Mouse (Mus musculus): Measurements from ENCODE around the gene Taldo1.

The Taldo1 gene

DNA sequence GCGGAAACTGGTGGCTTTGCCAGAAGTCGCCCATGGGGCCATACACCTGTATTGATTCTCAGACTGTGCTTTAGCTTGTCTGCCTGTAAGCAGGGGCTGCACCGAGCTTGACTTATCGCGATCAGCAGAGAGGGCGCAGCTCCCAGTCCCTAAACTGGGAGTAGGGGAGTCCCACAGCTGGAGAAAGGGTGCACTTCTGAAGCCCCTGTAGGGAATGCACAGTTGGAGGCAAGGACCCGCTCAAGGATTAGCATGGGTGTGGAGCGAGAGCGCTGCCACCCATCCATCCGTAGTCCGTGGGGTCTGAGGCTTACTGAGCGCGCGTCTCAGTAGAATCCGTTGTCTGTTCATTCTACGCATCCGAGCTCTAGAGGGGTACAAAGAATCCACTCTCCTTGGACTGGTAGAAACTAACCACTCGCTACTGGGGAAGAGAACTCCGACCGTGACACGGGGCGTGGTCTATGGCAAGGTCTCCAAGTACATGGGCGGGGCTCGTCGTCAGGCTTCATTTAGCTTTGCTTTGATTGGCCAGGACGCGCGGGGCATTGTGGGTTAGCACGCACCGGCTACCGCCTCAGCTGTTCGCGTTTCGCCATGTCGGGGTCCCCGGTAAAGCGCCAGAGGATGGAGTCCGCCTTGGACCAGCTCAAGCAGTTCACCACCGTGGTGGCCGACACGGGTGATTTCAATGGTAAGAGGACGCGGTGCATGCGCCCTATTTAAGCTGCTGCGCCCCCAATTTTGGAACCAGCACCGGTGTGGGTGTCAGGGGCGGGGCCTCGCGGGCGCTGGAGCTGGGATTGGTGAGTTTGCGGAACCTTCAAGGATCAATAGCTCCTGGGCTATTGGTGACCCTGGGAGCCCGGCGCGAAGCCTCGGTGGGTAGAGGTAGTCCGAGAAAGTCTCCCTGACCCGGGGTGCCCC is at the start of gene Taldo1:
Gene Taldo1 (plus strand): TSS at position 575 of the 927 bp plus-strand sequence.
- peak; percentile 97 for DNase-seq (ENCODE audit: extremely low spot score, low spot score)

DNA sequence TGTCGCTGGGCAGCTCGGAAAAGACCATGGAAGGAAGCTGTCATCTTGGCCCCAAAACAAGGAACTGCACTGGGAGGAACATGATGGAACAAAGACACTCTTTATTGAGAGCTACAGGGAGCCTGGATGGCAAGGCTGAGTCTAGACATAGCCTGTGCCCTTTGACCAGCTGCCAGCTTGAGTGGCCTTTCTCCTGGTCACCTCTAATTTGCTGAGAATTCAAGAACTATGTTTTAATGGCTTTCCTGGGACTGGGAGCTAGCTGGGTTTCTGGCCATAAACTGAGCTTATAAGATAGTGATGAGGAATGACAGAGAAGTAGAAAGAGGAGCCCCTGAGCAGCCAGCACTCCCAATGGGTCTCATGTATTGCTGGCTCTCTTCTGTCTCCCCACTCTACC is 48.8 kb upstream of the Taldo1 start:
- DNase-seq (ENCODE audit: extremely low spot score, low spot score) = no peak

DNA sequence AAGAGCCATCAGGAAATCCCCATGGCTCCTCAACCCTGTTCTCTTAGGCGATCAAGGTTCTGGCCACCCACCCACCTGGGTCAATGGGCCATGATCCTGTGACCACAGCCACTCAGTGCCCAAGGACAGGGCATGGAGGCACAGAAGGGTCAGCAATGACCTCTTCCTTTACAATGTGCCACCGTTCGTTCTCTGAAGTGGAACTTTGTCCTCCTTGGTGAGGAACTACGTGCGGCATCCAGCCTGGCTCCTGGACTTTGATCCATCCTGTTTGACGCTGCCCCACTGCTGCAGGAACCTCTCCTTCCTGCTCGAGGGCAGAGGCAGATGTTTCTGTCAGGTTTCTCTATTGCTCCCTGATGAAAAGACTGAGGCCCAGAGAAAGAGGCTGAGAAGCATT is 48.3 kb upstream of the Taldo1 start:
- DNase-seq (ENCODE audit: extremely low spot score, low spot score) = no peak

DNA sequence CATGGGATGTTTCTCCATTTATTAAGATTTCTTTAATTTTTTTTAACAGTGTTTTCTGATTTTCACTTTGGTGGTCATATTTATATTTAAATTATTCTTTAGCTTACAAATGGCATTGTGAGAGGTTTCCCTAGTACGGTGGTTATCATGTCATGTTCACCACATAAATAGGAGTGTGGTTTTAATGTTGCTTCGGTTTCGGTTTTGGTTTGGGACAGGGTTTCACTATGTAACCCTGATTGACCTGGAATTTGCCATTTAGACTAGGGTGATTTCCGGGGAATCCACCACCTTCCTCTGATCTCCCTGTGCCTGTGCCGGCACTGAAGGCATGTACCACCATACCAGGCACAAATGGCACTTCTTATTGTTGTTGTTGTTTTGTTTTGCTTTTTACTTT is 47.2 kb upstream of the Taldo1 start:
- DNase-seq (ENCODE audit: extremely low spot score, low spot score) = no peak

DNA sequence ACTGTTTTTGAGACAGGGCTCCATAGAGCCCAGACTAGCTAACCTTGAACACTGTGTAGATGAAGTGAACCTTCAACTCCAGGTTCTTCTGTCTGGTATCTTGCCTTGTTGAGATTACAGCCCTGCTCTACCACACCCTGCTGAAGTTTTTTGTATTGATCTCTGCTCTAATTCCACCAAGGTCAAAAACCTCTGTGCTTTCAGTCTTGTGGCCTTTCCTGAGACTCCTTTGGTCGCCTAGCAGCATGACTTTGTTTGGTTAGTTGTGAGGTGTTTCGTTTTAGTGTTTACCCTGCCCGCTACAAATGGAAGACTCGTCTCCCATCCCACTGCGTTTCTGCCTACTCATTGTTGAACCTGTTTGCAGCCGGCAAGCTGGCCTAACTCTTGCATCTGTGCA is 40.9 kb upstream of the Taldo1 start:
- no peak for DNase-seq (ENCODE audit: extremely low spot score, low spot score)

DNA sequence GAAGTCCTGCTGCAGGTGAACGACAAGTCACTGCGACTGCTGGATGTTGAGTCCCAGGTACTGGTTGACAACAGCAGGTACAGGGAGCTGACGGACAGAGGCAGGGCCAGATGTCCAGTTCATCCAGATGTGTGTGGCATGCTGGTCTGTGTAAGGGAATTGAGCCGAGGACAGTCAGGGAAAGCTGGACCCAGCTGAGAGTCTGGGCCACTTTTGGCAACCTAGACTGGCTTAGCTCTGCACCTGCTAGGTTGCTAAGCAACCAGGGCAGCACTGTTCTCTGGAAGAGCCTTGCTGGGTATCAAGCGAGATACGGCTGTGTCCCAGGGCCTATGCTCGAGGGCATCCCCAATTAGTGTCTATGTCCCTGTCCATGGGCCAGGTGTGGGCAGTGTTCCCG is 36.9 kb upstream of the Taldo1 start:
- DNase-seq (ENCODE audit: extremely low spot score, low spot score) = no peak

DNA sequence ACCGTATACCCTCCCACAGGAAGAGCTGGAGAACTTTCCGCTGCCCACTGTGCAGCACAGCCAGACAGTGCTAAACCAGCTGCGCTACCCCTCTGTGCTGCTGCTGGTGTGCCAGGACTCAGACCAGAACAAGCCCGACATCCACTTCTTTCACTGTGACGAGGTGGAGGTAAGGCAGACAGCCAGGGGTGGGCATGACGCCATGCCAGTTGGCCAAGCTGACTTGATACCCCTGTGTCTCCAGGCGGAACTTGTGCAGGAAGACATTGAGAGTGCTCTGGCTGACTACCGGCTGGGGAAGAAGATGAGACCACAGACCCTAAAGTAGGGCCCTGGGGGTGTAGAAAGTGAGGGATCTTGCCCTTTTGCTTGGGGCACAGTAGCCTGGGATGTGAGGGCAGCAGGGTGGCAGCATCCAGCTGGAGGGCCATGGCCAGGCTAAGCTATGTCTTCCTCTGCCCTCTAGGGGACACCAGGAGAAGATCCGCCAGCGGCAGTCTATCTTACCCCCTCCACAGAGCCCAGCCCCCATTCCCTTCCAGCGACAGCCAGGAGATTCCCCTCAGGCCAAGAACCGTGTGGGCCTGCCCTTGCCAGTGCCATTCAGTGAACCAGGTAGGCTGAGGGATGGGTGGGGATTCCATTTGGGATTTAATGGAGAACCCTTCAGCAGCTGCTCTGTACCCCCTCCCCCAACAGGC is 36.2 kb upstream of the Taldo1 start:
- no peak for DNase-seq (ENCODE audit: extremely low spot score, low spot score)

DNA sequence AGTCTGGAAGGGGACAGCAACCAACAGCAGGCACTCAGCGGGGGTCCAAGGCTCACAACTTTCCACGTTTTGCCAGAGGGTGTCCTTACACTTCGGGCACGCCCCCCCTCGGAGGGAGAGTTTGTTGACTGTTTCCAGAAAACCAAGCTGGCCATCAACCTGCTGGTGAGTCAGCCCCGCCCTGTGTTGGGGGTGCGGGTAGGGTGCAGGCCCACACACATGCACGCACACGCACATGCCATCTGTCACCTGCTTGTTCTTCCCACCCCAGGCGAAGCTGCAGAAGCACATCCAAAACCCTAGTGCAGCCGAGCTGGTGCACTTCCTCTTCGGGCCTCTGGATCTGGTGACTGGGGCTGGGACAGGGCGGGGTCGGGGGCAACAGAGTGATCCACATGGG is 35.0 kb upstream of the Taldo1 start:
- no peak for DNase-seq (ENCODE audit: extremely low spot score, low spot score)

DNA sequence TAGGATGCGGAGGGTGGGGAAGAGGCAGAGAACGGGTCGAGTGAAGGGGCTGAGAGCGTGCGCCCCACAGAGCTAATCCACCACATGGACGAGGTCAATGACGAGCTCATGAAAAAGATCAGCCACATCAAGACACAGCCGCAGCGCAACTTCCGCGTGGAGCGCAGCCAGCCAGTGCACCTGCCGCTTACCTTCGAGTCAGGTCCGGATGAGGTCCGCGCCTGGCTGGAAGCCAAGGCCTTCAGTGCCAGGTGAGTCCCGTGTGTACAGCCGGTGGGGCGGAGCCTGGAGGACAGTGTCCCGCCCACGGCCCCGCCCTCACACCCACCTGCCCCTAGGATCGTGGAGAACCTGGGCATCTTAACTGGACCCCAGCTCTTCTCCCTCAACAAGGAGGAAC is 30.5 kb upstream of the Taldo1 start:
- no peak for DNase-seq (ENCODE audit: extremely low spot score, low spot score)

DNA sequence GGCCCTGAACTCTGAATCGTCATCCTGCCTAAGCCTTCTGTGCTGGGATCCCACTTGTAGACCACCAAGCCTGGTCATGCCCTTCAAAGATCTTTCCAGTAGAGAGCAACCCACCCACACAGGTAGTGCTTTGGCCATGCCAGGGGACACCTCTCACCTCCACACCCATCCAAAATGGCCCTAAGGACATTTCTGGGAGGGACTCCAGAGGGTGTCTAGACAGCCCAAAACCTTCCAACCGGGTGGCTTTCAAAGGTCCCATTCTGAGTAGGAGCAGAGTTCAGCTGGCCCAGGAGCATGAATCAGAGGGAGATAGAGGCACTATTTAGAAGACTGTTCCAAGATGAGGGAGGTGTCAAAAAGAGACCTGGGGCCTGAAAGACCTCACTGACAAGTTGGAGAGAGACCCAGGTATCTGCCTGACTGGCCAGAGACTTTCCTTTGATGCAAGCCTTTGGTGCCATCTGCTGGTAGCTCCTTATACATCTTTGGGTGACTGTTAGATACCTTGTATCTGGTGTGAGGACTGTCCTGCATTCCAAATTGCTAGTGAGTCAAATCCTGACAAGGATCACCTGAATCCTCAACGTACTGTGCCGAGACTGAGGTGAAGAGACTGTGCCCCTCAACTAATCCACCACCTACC is 28.8 kb upstream of the Taldo1 start:
- peak; percentile 61 for DNase-seq (ENCODE audit: extremely low spot score, low spot score)

DNA sequence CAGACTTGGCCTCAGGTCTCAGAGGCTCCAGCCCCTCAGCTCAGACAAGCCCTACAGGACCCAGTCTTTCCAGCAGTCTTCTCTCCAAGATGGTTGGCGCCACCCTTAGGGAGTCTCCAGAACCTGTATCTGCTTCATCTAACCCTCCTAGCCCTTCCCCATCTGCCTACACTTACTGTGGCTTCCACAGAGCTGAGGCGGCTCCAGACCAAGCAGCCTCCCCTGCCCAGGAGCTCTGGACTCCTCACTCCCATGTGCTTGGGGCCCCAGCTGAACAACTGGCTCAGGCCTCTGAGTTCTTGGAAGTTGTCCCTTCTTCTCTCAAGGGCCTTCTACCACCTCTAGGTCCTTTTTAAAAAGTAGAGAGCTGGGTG is 28.3 kb upstream of the Taldo1 start:
- DNase-seq (ENCODE audit: extremely low spot score, low spot score) = no peak

DNA sequence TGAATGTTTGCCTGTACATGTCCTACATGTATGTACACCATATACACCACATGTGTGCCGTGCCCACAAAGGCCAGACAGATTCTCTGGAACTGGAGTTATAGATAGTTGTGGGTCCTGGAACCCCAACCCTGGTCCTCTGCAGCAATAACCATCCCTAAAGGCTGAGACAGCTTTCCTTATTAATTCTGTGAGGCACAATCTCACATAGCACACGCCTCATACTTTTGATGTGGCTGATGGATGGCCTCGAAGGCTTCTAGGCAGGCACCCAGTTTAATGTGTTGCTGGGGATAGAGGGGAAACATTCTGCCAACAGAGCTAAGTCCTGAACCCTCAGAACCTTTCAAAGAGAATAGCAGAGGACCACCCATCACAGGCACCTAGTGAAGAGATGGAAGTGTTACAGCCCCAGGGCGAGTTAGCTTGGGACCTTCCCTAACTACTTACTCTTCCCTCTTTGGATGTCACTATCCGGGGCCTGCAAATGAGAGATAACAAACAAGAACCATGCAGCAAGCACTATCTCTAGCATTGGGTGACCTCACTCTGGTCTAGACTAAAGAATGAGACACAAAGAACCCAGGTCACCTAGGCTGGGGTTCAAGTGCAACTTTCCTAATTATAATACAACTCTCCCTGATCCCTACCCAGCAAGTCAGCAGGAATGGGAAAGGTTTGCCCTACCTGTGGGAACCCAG is 27.5 kb upstream of the Taldo1 start:
- no peak for DNase-seq (ENCODE audit: extremely low spot score, low spot score)

DNA sequence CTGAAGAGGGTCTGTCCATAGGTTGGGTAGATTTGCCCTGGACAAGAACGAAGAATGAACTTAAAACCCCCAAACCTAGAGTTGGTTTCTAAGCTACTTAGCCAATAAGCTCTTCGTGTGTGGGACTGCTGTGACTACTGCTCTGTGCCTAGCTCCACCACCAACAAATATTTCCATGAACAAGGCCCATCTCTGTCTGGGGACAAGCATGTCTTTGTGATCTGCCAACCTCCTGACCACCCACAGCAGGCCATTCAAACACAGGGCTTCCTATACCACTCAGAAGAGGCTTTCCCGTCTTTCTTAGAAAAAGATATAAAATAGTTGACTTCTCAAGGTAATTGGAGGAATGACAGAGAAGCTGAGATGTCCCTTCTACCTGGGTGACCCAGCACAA is 27.0 kb upstream of the Taldo1 start:
- DNase-seq (ENCODE audit: extremely low spot score, low spot score) = no peak

DNA sequence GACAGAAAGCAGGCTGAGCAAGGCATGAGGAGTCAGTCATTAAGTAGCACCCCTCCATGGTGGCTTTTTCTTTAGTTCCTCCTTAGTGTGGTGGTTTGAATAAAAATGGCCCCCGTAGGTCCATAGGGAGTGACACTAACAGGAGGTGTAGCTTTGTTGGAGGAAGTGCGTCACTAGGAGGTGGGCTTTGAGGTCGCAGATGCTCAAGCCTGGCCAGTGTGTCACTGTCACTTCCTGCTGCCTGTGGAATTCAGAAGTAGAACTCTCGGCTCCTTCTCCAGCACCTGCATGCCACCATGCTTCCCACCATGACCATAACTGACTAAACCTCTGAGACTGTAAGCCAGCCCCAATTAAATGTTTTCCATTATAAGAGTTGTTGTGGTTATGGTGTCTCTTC is 24.6 kb upstream of the Taldo1 start:
- no peak for DNase-seq (ENCODE audit: extremely low spot score, low spot score)

DNA sequence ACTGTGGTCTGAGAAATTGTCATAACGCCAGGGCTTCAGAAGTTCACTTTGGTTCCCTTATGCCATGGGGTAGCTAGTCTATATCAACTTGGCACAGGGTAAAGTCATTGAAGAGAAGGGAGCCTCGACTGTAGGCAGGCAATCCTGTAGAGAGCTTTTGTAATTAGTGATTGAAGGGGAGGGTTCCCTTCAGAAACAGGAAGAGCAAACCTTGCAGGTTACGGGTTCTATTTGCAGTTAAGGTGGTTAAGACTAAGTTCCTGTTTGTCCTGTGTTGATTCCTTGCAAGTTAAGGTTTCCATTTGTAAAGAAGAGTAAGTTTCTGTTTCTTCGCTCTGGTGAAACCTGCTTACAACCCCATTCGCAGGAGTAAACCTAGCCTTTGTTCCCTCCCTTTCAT is 22.1 kb upstream of the Taldo1 start:
- no peak for DNase-seq (ENCODE audit: extremely low spot score, low spot score)

DNA sequence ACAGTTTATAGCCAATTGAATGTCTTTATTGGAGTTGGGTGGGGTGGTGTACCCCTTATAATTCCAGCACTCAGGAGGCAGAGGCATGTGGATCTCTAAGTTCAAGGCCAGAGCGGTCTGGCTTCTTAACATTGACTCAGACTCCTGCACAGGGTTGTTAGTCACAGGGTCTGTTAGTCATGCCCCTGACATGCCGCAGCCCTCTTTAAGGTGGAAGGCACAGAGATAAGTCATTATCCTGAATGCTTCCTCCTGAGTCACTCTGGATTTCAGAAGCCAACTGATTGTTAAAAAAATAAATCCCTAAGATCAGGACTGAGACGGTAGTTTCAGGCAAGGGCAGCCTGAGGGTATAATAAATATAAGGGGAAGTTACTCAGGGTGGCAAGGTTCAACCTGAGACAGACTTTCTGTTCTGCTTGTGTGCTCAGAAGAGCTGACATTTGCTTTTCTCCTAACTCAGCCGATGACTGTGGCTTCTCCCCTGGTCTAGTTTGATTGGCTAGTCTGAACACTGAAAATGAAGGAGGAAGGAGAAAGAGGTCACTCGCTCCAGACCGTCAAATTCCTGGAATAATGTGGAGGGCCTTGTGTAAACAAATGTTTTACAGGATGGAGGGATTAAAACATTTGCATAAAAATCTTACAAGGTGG is 19.9 kb upstream of the Taldo1 start:
- no peak for DNase-seq (ENCODE audit: extremely low spot score, low spot score)

DNA sequence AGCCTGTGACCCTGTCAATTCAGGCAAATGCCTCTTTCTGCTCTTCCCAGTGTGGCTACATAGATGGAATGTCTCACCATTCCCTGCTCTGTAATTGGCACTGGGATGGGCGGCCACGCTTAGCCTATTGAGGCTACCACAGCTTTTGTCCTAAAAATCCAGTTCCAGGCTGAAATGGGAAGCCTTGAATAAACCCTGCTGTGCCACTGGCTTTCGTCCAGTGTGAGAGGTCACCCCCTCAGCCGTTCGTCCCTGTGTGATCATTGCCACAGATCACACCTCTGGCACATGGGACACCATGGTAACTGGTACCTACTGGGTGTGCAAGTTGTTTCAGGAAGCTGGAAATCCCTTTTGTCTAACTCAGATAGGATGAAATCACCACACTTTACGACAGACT is 18.4 kb upstream of the Taldo1 start:
- no peak for DNase-seq (ENCODE audit: extremely low spot score, low spot score)

DNA sequence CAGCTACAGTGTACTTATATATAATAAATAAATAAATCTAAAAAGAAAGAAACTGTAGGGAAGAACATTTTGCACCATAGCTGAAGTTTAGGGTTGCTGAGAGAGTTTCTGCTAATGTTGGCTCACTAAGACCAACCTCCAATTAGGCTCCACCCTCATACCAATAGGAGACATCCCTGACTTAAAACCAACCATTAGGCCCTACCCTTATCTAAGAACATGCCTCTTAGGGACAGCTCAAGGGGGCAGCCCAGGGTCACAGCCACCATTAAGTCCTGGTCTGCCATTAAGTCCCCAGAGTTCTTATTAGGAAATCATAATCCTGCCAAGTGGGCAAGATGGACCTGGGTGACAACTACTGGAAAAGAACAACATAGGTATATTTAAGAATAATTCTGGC is 17.6 kb upstream of the Taldo1 start:
- DNase-seq (ENCODE audit: extremely low spot score, low spot score) = no peak

DNA sequence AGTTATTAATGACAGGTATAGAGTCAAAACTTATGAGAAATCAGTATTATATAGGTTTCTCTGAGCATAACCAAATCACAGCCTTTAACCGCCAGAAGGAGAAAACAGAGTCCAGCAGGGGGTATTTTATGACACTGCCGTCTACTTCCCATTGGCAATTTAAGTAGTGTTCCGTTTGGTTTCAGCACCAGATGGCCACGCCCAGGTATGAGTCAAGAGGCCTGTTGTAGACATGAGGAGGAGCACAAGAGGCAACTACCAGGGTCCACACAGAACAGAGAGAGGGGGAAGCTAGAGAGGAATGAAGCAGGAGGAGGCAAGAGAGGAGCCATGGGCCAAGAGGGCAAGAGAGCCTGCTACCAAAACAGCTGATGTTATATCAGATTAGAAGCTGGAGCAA is 12.4 kb upstream of the Taldo1 start:
- DNase-seq (ENCODE audit: extremely low spot score, low spot score) = no peak

DNA sequence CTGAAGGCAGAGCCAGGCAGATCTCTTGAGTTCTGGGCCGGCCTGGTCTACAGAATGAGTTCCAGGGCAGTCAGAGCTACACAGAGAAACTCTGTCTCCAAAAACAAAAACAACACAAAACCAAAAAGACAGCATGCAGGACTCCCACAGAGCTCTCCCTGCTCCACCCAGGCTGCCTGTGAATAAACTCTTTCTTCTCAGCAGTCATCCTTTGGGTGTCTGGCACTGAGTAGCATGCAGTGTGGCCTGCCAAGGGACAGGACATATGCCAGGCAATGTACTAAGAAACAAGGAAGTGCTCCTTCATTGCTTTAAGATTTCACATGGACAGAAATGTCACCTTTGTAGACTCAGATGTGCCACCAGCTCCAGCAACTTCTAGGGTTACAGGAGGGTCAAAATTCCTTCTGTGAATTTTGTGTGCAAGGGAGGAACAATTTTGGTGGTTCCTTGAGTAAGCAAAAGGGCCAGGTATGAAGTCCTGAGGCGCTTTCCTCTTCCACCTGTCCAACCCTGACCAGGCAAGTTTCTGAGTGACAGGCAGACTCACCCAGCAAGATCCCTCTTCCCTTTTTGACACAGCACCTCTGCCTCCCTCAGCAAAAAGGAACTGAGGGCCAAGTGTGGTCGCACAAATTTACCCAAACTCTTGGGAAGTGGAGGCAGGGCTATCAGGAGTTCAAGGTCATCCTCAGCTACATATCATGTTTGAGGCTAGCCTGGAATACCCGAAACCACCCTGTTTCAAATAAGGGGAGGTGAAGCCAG is 10.7 kb upstream of the Taldo1 start:
- no peak for DNase-seq (ENCODE audit: extremely low spot score, low spot score)

Data from neural tube, embryonic 10.5 days (tissue).